27 mouse cellular contexts compared by ENCODE assay signal in the genomic region with DNA sequence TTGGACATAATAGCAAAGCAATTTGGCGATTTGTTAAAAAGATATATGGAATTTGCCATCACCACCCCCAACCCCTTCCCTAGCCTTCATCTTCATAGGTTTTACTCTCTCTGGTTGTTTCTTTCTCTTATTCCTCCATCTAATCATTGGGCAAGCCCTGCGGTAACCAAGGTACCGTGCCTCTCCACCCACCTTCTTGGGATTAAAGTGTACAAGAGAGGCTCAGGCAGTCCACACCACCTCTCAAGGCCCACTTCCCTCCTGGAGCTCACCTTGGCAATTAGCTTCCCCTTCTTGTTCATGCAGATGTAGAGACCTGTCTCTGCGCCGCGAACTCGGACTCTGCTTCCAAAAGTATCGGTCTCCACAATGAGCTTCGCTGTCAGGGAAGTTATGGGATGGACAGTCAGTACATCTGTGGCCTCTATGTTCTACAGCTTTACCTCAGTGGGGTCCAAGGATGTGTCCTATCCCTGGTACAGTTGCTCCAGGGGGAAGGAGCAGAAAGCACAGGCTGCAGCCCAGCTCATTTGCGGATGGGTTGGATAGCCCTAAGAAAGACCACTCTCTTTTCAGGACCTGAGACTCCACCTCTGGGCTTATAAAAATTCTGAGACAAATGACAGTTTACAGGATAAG. TPM values are rescaled to one million over a fixed set of nuclear protein-coding genes. Genes with fewer than 3 reads are reported as not detected.
A peak's percentile ranks its signal among the peaks of the same experiment; 100 is the strongest.
DNase-seq lines count a peak whose midpoint lies in the region; ATAC-seq lines count a peak whose summit lies in the region.
"Had no signal": no experiment of that assay in that cellular context is flagged by ENCODE, and none has a peak within 500 bp of the region (broad histone marks: within the 10 kb centered on the region; RNA-seq: fewer than 3 reads in every experiment).

No protein-coding gene starts in this region.

- peaks cover 25% of the 10 kb centered on the region for H3K4me1 ChIP-seq in neural tube, embryonic 11.5 days (ENCODE audit: control insufficient read depth, insufficient read depth, low read length)
- H3K4me1 ChIP-seq in embryonic facial prominence, embryonic 13.5 days, result peaks cover 39% of the 10 kb centered on the region

- no peak overlapping the region for H3K4me3 ChIP-seq in neural tube, embryonic 11.5 days (ENCODE audit: low read depth, low read length)
- H3K4me3 ChIP-seq in embryonic facial prominence, embryonic 13.5 days, result peak overlapping the region; percentile 38; the same call in 1 of the 2 replicates

- H3K4me2 ChIP-seq in neural tube, embryonic 11.5 days (ENCODE audit: low read depth), result no peak overlapping the region
- H3K4me2 ChIP-seq in embryonic facial prominence, embryonic 13.5 days, result no peak overlapping the region; the same call in 1 of the 2 replicates

- DNase-seq in heart, adult 11 months, result peak; percentile 79
- no peak for DNase-seq in heart, adult 8-10 months (ENCODE audit: low spot score)
- DNase-seq in neural tube, embryonic 11.5 days (ENCODE audit: low spot score), result peak; percentile 11
- DNase-seq in neural tube, embryonic 10.5 days (ENCODE audit: extremely low spot score, low spot score), result no peak
- no peak for DNase-seq in layer of hippocampus, postnatal 10 days (ENCODE audit: low spot score in 2 of 2)
- DNase-seq: adrenal gland, adult 8-10 months; adrenal gland, postnatal 25 days; cerebellum, adult 11-12 months; cerebellum, adult 8-10 months; forebrain, postnatal 0 days; gastrocnemius, adult 2 months; gastrocnemius, postnatal 14 days; heart, adult 18-20 months; heart, postnatal 14 days; heart, postnatal 4 days had no signal

- WGBS in neural tube, embryonic 11.5 days, result 68% methylated on average over 10 of the region's 10 CpGs
- WGBS in embryonic facial prominence, embryonic 13.5 days, result 45% methylated on average over 10 of the region's 10 CpGs

- no peaks in the 10 kb centered on the region for H3K36me3 ChIP-seq in neural tube, embryonic 11.5 days (ENCODE audit: control insufficient read depth, insufficient read depth, low read length)
- no peaks in the 10 kb centered on the region for H3K36me3 ChIP-seq in embryonic facial prominence, embryonic 13.5 days
- H3K36me3 ChIP-seq: embryonic facial prominence, embryonic 12.5 days; heart, embryonic 10.5 days; heart, embryonic 13.5 days had no signal

- no peak overlapping the region for H3K9ac ChIP-seq in neural tube, embryonic 11.5 days (ENCODE audit: low read length)
- no peak overlapping the region for H3K9ac ChIP-seq in embryonic facial prominence, embryonic 13.5 days
- H3K9ac ChIP-seq: forebrain, postnatal 0 days had no signal

- H3K9me3 ChIP-seq in neural tube, embryonic 11.5 days (ENCODE audit: control insufficient read depth, low read length), result no peaks in the 10 kb centered on the region
- H3K9me3 ChIP-seq in embryonic facial prominence, embryonic 13.5 days, result no peaks in the 10 kb centered on the region
- H3K9me3 ChIP-seq: embryonic facial prominence, embryonic 12.5 days; heart, embryonic 10.5 days; heart, embryonic 13.5 days had no signal

- H3K27me3 ChIP-seq in neural tube, embryonic 11.5 days (ENCODE audit: control insufficient read depth, insufficient read depth, low read length), result peaks cover 99% of the 10 kb centered on the region
- H3K27me3 ChIP-seq in embryonic facial prominence, embryonic 13.5 days, result peaks cover 99% of the 10 kb centered on the region

- no peak for ATAC-seq in neural tube, embryonic 11.5 days (ENCODE audit: insufficient read depth, low FRiP score, low TSS enrichment)
- ATAC-seq in embryonic facial prominence, embryonic 13.5 days (ENCODE audit: insufficient number of reproducible peaks, insufficient read depth, low FRiP score, low TSS enrichment, low read depth), result no peak
- ATAC-seq: activated CD4-positive, CD25-positive, alpha-beta regulatory T cell, adult 4 months; CD4-positive, CD25-positive, alpha-beta regulatory T cell, adult 4 months; inflammation-experienced regulatory T-cells, adult 6 months had no signal

- H3K27ac ChIP-seq in neural tube, embryonic 11.5 days (ENCODE audit: low read depth, low read length), result no peak overlapping the region
- no peak overlapping the region for H3K27ac ChIP-seq in embryonic facial prominence, embryonic 13.5 days
- H3K27ac ChIP-seq: embryonic facial prominence, embryonic 12.5 days; gastrocnemius, adult 2 months; heart, embryonic 13.5 days; hindbrain, embryonic 14.5 days; hindbrain, postnatal 0 days had no signal

RNA-seq across cellular contexts. Expression of gene Fgf8, which starts 4.8 kb away (rescaled TPM):
- total RNA-seq in heart, adult 8-10 months (2022), result not detected
- polyA plus RNA-seq in neural tube, embryonic 11.5 days (2014; fragmentation: Nextera tagmentation; extraction: Ambion mirVana), result 0.23 and 0.72 TPM in 2 replicates
- 1.6 and 2.5 TPM in 2 replicates for polyA plus RNA-seq in embryonic facial prominence, embryonic 13.5 days (2015; fragmentation: Nextera tagmentation; extraction: Ambion mirVana)
- not detected for total RNA-seq in layer of hippocampus, postnatal 10 days (2021)
- total RNA-seq: adrenal gland, adult 8-10 months; adrenal gland, postnatal 25 days; gastrocnemius, adult 2 months; gastrocnemius, postnatal 14 days; gastrocnemius, postnatal 4 days; heart, adult 18-20 months; heart, postnatal 14 days had no signal
- polyA plus RNA-seq: activated CD4-positive, CD25-positive, alpha-beta regulatory T cell, adult 4 months; C2C12; CD4-positive, CD25-positive, alpha-beta regulatory T cell, adult 4 months; frontal cortex, adult 2 months; inflammation-experienced regulatory T-cells, adult 6 months had no signal

RNA-seq across cellular contexts. Expression of gene Npm3, which starts 11.4 kb away (rescaled TPM):
- total RNA-seq in heart, adult 8-10 months (2022), result 10 to 100 TPM; 11.5 to 16.0 (median 13.9) TPM
- polyA plus RNA-seq in neural tube, embryonic 11.5 days (2014; fragmentation: Nextera tagmentation; extraction: Ambion mirVana), result 10.1 and 10.5 TPM in 2 replicates
- 16.8 and 17.7 TPM in 2 replicates for polyA plus RNA-seq in embryonic facial prominence, embryonic 13.5 days (2015; fragmentation: Nextera tagmentation; extraction: Ambion mirVana)
- 10 to 100 TPM; 16.7 to 18.1 TPM for total RNA-seq in layer of hippocampus, postnatal 10 days (2021)

RNA-seq across cellular contexts. Expression of gene Mgea5, which starts 45.7 kb away (rescaled TPM):
- 10 to 100 TPM; 70.7 to 85.5 (median 82.4) TPM for total RNA-seq in heart, adult 8-10 months (2022)
- polyA plus RNA-seq in neural tube, embryonic 11.5 days (2014; fragmentation: Nextera tagmentation; extraction: Ambion mirVana), result 65.8 and 69.7 TPM in 2 replicates
- polyA plus RNA-seq in embryonic facial prominence, embryonic 13.5 days (2015; fragmentation: Nextera tagmentation; extraction: Ambion mirVana), result 70.7 and 74.5 TPM in 2 replicates
- total RNA-seq in layer of hippocampus, postnatal 10 days (2021), result 100 to 1,000 TPM; 134 to 157 TPM

Comparison
In these comparisons a context has a peak if more than half of its experiments do, and no peak if none do; other contexts are left out.
1. DNase-seq: peak in heart, adult 11 months (single experiment) and neural tube, embryonic 11.5 days (single experiment); none in heart, adult 8-10 months (single experiment), neural tube, embryonic 10.5 days (single experiment) and layer of hippocampus, postnatal 10 days (0 of 2).